Mouse (Mus musculus): ENCODE data around the gene Csmd2.

The Csmd2 gene

GRCm38 (mm10) chr4:128141161-128142101, 153.8 kb downstream of the Csmd2 start:
- DNase-seq (ENCODE audit: low spot score), result no peak

- no peak for DNase-seq (ENCODE audit: low spot score)
Measured at GRCm38 (mm10) chr4:128142279-128142678, 154.6 kb downstream of the Csmd2 start.

- no peak for DNase-seq (ENCODE audit: low spot score)
Measured at GRCm38 (mm10) chr4:128143147-128143546, 155.5 kb downstream of the Csmd2 start.

- no peak for DNase-seq (ENCODE audit: low spot score)
Measured at GRCm38 (mm10) chr4:128149524-128149923, 161.9 kb downstream of the Csmd2 start.

- no peak for DNase-seq (ENCODE audit: low spot score)
Measured at GRCm38 (mm10) chr4:128152066-128152465, 164.4 kb downstream of the Csmd2 start.

- DNase-seq (ENCODE audit: low spot score), result no peak
Measured at GRCm38 (mm10) chr4:128153144-128153543, 165.5 kb downstream of the Csmd2 start.

- peak; percentile 18 for DNase-seq (ENCODE audit: low spot score)
Measured at GRCm38 (mm10) chr4:128155226-128155625, 167.6 kb downstream of the Csmd2 start.

GRCm38 (mm10) chr4:128160656-128161055, 173.0 kb downstream of the Csmd2 start:
- DNase-seq (ENCODE audit: low spot score), result no peak

- no peak for DNase-seq (ENCODE audit: low spot score)
Measured at GRCm38 (mm10) chr4:128170181-128170580, 182.5 kb downstream of the Csmd2 start.

GRCm38 (mm10) chr4:128171233-128171632, 183.6 kb downstream of the Csmd2 start:
- no peak for DNase-seq (ENCODE audit: low spot score)

GRCm38 (mm10) chr4:128171701-128172100, 184.0 kb downstream of the Csmd2 start:
- DNase-seq (ENCODE audit: low spot score), result no peak

- DNase-seq (ENCODE audit: low spot score), result no peak
Measured at GRCm38 (mm10) chr4:128178974-128179373, 191.3 kb downstream of the Csmd2 start.

- no peak for DNase-seq (ENCODE audit: low spot score)
Measured at GRCm38 (mm10) chr4:128179581-128179980, 191.9 kb downstream of the Csmd2 start.

- DNase-seq (ENCODE audit: low spot score), result no peak
Measured at GRCm38 (mm10) chr4:128184747-128185146, 197.1 kb downstream of the Csmd2 start.

GRCm38 (mm10) chr4:128194454-128194853, 206.8 kb downstream of the Csmd2 start:
- DNase-seq (ENCODE audit: low spot score), result no peak

- no peak for DNase-seq (ENCODE audit: low spot score)
Measured at GRCm38 (mm10) chr4:128217991-128218595, 230.4 kb downstream of the Csmd2 start.

- no peak for DNase-seq (ENCODE audit: low spot score)
Measured at GRCm38 (mm10) chr4:128224453-128224852, 236.8 kb downstream of the Csmd2 start.

- DNase-seq (ENCODE audit: low spot score), result peak; percentile 48
Measured at GRCm38 (mm10) chr4:128227377-128228316, 240.0 kb downstream of the Csmd2 start.

- DNase-seq (ENCODE audit: low spot score), result no peak
Measured at GRCm38 (mm10) chr4:128233458-128233857, 245.8 kb downstream of the Csmd2 start.

GRCm38 (mm10) chr4:128239113-128239512, 251.5 kb downstream of the Csmd2 start:
- no peak for DNase-seq (ENCODE audit: low spot score)

GRCm38 (mm10) chr4:128241075-128241853, 253.6 kb downstream of the Csmd2 start:
- peak; percentile 54 for DNase-seq (ENCODE audit: low spot score)
